Mouse (Mus musculus): Measurements from ENCODE around the gene Slc25a24. TPM values are rescaled to one million over a fixed set of nuclear protein-coding genes. Genes with fewer than 3 reads are reported as not detected.

The Slc25a24 gene
- total and polyA plus RNA-seq, 3 experiments: 0.08 TPM; not detected in 2

DNA sequence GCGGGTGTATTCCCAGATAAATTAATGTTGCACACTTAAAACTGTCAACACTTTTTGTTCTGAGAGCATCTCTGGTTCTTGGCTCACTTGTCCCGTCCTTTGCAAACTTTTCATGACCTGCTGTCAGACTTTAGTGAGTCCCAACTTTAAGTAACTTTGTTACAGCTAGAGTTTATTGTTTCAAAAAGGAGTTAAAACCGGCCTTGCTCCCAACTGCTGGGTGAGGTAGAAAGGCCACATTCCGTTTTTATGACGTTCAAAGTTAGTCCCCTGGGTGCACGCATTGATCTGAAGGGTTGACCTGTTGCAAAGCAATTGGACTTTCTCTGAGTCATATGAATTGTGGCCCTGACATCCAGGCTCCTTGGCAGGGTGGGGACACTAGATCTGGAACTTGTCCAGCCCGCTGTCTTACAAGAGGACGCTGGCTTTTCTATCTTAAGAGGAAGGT lies 607 bp downstream of the Slc25a24 start:
- dilution Hi-C loops (cut with MboI; ENCODE audit: extremely low pct_ligation_motif_present, extremely low pct_unique_long_range_greater_than_20kb, low sequenced_read_pairs) (no loop called here), in situ Hi-C loops (cut with MboI; ENCODE audit: low pct_ligation_motif_present, low pct_unique_long_range_greater_than_20kb, low sequenced_read_pairs) (no loop called here)
- Histone ChIP-seq H3K4me1 (ENCODE audit: control insufficient read depth in 1 of 2, insufficient read depth in 2 of 2) (peaks cover 0 to 4% of the 10 kb centered on the region in 2 experiments; a peak in 1 of 4 replicates), H3K9me3 (replicated peaks; ENCODE audit: low read length) (no peaks in the 10 kb centered on the region), H3K9ac (ENCODE audit: insufficient read depth, low read depth) (no peak overlapping the region), H3K79me2 (replicated peaks; ENCODE audit: control insufficient read depth, extremely low read depth, insufficient read depth, poor library complexity, severe bottlenecking) (no peaks in the 10 kb centered on the region), H3K27me3 (replicated peaks) (no peaks in the 10 kb centered on the region), H3K4me2 (ENCODE audit: insufficient read depth, low read depth, poor library complexity, severe bottlenecking) (no peak overlapping the region), H3K27ac (ENCODE audit: insufficient read depth, low read depth) (no peak overlapping the region), H3K4me3 (replicated peaks in 1 of 3; ENCODE audit: low read depth in 2 of 3, low read length in 2 of 3, poor library complexity in 1 of 3) (no peak overlapping the region), H3K36me3 (replicated peaks in 1 of 2; ENCODE audit: control insufficient read depth in 1 of 2, insufficient read depth in 1 of 2, low read length in 1 of 2) (no peaks in the 10 kb centered on the region)
- DNase-seq (ENCODE audit: extremely low read depth): no peak
- no peak for TF ChIP-seq IRF4 (IDR thresholded peaks at IDR 0.05; ENCODE audit: low read depth, low read length)
- no peak for TF ChIP-seq MYC (IDR thresholded peaks at IDR 0.05; ENCODE audit: low read depth, low read length)
- TF ChIP-seq PAX5 (IDR thresholded peaks at IDR 0.05; ENCODE audit: low read length): no peak
- TF ChIP-seq MAX (IDR thresholded peaks at IDR 0.05; ENCODE audit: low read length): no peak
- TF ChIP-seq TBP (conservative IDR thresholded peaks at IDR 0.05; ENCODE audit: low read depth, low read length): no peak
- TF ChIP-seq MXI1 (IDR thresholded peaks at IDR 0.05; ENCODE audit: low read depth, low read length): no peak
- TF ChIP-seq ZMIZ1 (IDR thresholded peaks at IDR 0.05; ENCODE audit: low read depth, low read length): no peak
- no peak for TF ChIP-seq RCOR1 (conservative IDR thresholded peaks at IDR 0.05; ENCODE audit: low read depth, low read length)
- TF ChIP-seq GABPA (IDR thresholded peaks at IDR 0.05; ENCODE audit: insufficient replicate concordance, low read depth, low read length): no peak
- TF ChIP-seq NELFE (IDR thresholded peaks at IDR 0.05; ENCODE audit: low read depth, low read length): no peak
- no peak for TF ChIP-seq KAT2A (IDR thresholded peaks at IDR 0.05; ENCODE audit: insufficient replicate concordance, low read length)
- TF ChIP-seq ZNF384 (IDR thresholded peaks at IDR 0.05; ENCODE audit: low read depth, low read length): no peak
- no peak for TF ChIP-seq UBTF (IDR thresholded peaks at IDR 0.05; ENCODE audit: low read depth, low read length)
- no peak for TF ChIP-seq MAZ (IDR thresholded peaks at IDR 0.05; ENCODE audit: low read depth, low read length)
- no peak for TF ChIP-seq POLR2A (IDR thresholded peaks at IDR 0.05; ENCODE audit: low read depth, low read length)
- TF ChIP-seq CHD1 (IDR thresholded peaks at IDR 0.05; ENCODE audit: low read depth, low read length): no peak
- no peak for TF ChIP-seq POLR2AphosphoS2 (IDR thresholded peaks at IDR 0.05; ENCODE audit: low read depth, low read length)

DNA sequence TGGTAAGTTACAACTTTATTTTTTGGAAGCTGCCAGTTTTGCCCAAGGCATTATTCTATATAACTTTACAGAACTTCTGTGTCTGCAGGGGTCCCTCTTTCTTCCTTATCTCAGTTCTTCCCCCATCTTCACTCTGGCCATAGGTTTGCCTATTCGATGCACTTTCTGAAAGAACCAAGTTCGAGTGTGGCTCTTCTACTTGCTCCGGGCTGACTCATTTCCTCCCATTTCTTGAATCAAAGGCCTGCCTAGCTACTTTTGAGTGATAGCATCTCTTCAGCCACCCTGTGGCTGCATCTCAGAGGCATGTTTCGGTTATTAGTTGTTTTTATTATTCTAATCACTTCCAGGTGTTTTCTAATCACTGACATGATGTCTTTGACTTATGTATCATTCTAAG lies 1.1 kb downstream of the Slc25a24 start:
- TF ChIP-seq TCF12 (IDR thresholded peaks at IDR 0.05; ENCODE audit: low read depth, low read length) (no peak), RAD21 (IDR thresholded peaks at IDR 0.05; ENCODE audit: low read depth, low read length) (no peak), ETS1 (conservative IDR thresholded peaks at IDR 0.05; ENCODE audit: low read depth, low read length) (no peak), USF1 (IDR thresholded peaks at IDR 0.05; ENCODE audit: low read depth, low read length) (no peak), NELFE (IDR thresholded peaks at IDR 0.05; ENCODE audit: low read depth, low read length) (no peak), MAFK (IDR thresholded peaks at IDR 0.05; ENCODE audit: insufficient replicate concordance, low read length) (no peak), MAX (IDR thresholded peaks at IDR 0.05; ENCODE audit: low read length) (no peak), JUN (IDR thresholded peaks at IDR 0.05; ENCODE audit: insufficient read depth, low read depth, low read length) (no peak), CHD1 (IDR thresholded peaks at IDR 0.05; ENCODE audit: low read depth, low read length) (no peak), SIN3A (IDR thresholded peaks at IDR 0.05; ENCODE audit: low read length) (no peak), ZNF384 (IDR thresholded peaks at IDR 0.05; ENCODE audit: low read depth, low read length) (no peak), MAZ (IDR thresholded peaks at IDR 0.05; ENCODE audit: low read depth, low read length) (no peak), EP300 (IDR thresholded peaks at IDR 0.05; ENCODE audit: low read length) (no peak), MEF2A (IDR thresholded peaks at IDR 0.05; ENCODE audit: borderline replicate concordance, low read depth, low read length) (no peak), CHD2 (IDR thresholded peaks at IDR 0.05; ENCODE audit: low read length) (no peak), GABPA (IDR thresholded peaks at IDR 0.05; ENCODE audit: insufficient replicate concordance, low read depth, low read length) (no peak), MXI1 (IDR thresholded peaks at IDR 0.05; ENCODE audit: low read depth, low read length) (no peak), ZMIZ1 (IDR thresholded peaks at IDR 0.05; ENCODE audit: low read depth, low read length) (no peak)
- no peaks in the 10 kb centered on the region for H3K79me2 ChIP-seq (replicated peaks; ENCODE audit: control insufficient read depth, extremely low read depth, insufficient read depth, poor library complexity, severe bottlenecking)
- no peaks in the 10 kb centered on the region for H3K27me3 ChIP-seq (replicated peaks)
- no peaks in the 10 kb centered on the region for H3K9me3 ChIP-seq (replicated peaks; ENCODE audit: low read length)
- no peak overlapping the region for H3K4me2 ChIP-seq (ENCODE audit: insufficient read depth, low read depth, poor library complexity, severe bottlenecking)
- no peak overlapping the region for H3K4me3 ChIP-seq (replicated peaks in 1 of 3; ENCODE audit: low read depth in 2 of 3, low read length in 2 of 3, poor library complexity in 1 of 3)
- dilution Hi-C loops (cut with MboI; ENCODE audit: extremely low pct_ligation_motif_present, extremely low pct_unique_long_range_greater_than_20kb, low sequenced_read_pairs) (no loop called here), in situ Hi-C loops (cut with MboI; ENCODE audit: low pct_ligation_motif_present, low pct_unique_long_range_greater_than_20kb, low sequenced_read_pairs) (no loop called here)
- DNase-seq (ENCODE audit: extremely low read depth): no peak
- H3K27ac ChIP-seq (ENCODE audit: insufficient read depth, low read depth): no peak overlapping the region
- no peak overlapping the region for H3K9ac ChIP-seq (ENCODE audit: insufficient read depth, low read depth)
- H3K36me3 ChIP-seq (replicated peaks in 1 of 2; ENCODE audit: control insufficient read depth in 1 of 2, insufficient read depth in 1 of 2, low read length in 1 of 2): no peaks in the 10 kb centered on the region
- peaks cover 0 to 4% of the 10 kb centered on the region in 2 experiments; a peak in 1 of 4 replicates for H3K4me1 ChIP-seq (ENCODE audit: control insufficient read depth in 1 of 2, insufficient read depth in 2 of 2)
